Mouse (Mus musculus): Measurements from ENCODE around the gene Mettl9. TPM values are rescaled to one million over a fixed set of nuclear protein-coding genes. Genes with fewer than 3 reads are reported as not detected.

Mettl9 gene
- total RNA-seq, 2 experiments from 2014 or later, result 85.4 to 96.1 TPM

- intact Hi-C loops (cut with DNase I), result no loop called here
- no peak for DNase-seq (ENCODE audit: extremely low spot score in 1 of 2, low spot score in 2 of 2)
These were observed 7.7 kb downstream of the Mettl9 start for GRCm38 (mm10) chr7:121041989-121042388.

- intact Hi-C loops (cut with DNase I), result no loop called here
- DNase-seq (ENCODE audit: extremely low spot score in 1 of 2, low spot score in 2 of 2), result no peak
These were observed 8.8 kb downstream of the Mettl9 start for GRCm38 (mm10) chr7:121043004-121043403.

- no peak for DNase-seq (ENCODE audit: extremely low spot score in 1 of 2, low spot score in 2 of 2)
- intact Hi-C loops (cut with DNase I), result no loop called here
These were observed 9.3 kb downstream of the Mettl9 start for GRCm38 (mm10) chr7:121043510-121043909.

DNA sequence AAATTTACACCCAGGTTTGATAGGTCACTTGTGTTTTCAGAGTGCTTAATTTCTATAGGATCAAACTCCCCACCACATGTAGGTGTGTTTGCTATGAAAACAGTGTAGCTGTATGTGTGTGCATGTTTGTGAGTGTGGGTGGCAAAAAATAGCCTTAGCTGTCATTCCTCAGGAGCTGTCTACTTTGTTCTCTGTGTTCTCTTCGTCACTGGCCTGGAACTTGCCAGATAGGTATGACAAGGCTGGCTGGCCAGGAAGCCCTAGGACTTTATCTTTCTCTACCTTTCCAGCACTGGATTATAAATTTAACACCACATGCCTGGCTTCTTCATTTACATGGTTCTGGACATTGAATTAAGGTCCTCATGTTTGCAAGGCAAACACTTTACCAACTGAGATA lies 10.0 kb downstream of the Mettl9 start:
- DNase-seq (ENCODE audit: extremely low spot score in 1 of 2, low spot score in 2 of 2), result no peak
- intact Hi-C loops (cut with DNase I), result no loop called here

GRCm38 (mm10) chr7:121045671-121046453 lies 11.6 kb downstream of the Mettl9 start:
- no peak for DNase-seq (ENCODE audit: extremely low spot score in 1 of 2, low spot score in 2 of 2)
- intact Hi-C loops (cut with DNase I), result no loop called here

- DNase-seq (ENCODE audit: extremely low spot score in 1 of 2, low spot score in 2 of 2), result no peak
- intact Hi-C loops (cut with DNase I), result no loop called here
These were observed 13.4 kb downstream of the Mettl9 start for GRCm38 (mm10) chr7:121047624-121048023.

DNA sequence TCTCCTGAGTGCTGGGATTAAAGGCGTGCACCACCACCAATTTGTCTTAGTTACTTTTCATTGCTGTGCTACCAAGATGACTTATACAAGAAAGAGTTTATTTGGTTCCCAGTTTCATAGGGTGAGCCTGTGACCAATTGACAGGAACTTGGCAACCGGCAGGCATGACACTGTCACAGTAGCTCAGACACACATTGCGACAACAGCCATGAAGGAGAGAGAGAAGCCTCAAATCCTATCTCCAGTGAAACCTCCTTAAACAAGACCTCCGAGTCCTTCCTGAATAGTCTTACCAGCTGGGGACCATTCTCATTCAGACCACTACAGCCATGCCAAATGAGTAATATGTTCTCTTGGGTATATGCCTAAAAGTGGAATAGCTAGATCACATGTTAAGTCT lies 18.8 kb downstream of the Mettl9 start:
- no peak for DNase-seq (ENCODE audit: extremely low spot score in 1 of 2, low spot score in 2 of 2)
- intact Hi-C loops (cut with DNase I), result no loop called here

GRCm38 (mm10) chr7:121059477-121060218 lies 25.4 kb downstream of the Mettl9 start:
- no peak for DNase-seq (ENCODE audit: extremely low spot score in 1 of 2, low spot score in 2 of 2)
- intact Hi-C loops (cut with DNase I), result loop anchor here (5.0 kb wide), 1 partner anchor 127 kb away; no protein-coding TSS in a partner anchor

GRCm38 (mm10) chr7:121064309-121064708 lies 30.1 kb downstream of the Mettl9 start:
- peak in 1 of 2 experiments; percentile 20 for DNase-seq (ENCODE audit: extremely low spot score in 1 of 2, low spot score in 2 of 2)
- intact Hi-C loops (cut with DNase I), result loop anchor here (5.0 kb wide), 1 partner anchor 132 kb away; no protein-coding TSS in a partner anchor

GRCm38 (mm10) chr7:121071276-121071675 lies 37.0 kb downstream of the Mettl9 start:
- intact Hi-C loops (cut with DNase I), result loop anchor here (10.0 kb wide), 1 partner anchor 324 kb away; the partner anchor contains the start of gene Hs3st2
- DNase-seq (ENCODE audit: extremely low spot score in 1 of 2, low spot score in 2 of 2), result no peak

GRCm38 (mm10) chr7:121072506-121072905 lies 38.3 kb downstream of the Mettl9 start:
- no peak for DNase-seq (ENCODE audit: extremely low spot score in 1 of 2, low spot score in 2 of 2)
- intact Hi-C loops (cut with DNase I), result loop anchor here (10.0 kb wide), 1 partner anchor 322 kb away; the partner anchor contains the start of gene Hs3st2

DNA sequence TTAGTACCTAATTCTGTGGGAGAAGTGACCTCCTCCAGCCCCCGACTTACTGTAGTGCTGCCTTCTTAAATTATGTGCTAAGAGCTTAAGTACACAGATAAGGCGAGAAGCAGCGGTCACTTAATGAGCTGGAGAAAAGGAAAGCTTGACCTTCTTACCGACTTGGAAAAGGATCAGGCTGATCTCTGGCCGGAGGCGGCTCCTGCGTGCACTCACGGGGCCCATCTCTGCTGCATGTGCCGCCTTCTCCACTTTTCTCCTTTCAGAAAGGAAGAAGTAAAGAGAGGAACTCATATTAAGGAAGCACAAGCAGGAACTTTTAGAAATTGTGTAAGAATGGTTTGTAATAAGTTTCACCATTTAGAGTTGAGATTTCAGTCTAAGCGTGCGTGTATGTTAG lies 40.0 kb downstream of the Mettl9 start, which contains the start of gene Igsf6:
Gene Igsf6 (minus strand): TSS at position 292 of the 400 bp plus-strand sequence.
- DNase-seq (ENCODE audit: extremely low spot score in 1 of 2, low spot score in 2 of 2), result no peak
- intact Hi-C loops (cut with DNase I), result loop anchor here (10.0 kb wide), 1 partner anchor 321 kb away; the partner anchor contains the start of gene Hs3st2

- intact Hi-C loops (cut with DNase I), result loop anchor here (10.0 kb wide), 1 partner anchor 320 kb away; the partner anchor contains the start of gene Hs3st2
- DNase-seq (ENCODE audit: extremely low spot score in 1 of 2, low spot score in 2 of 2), result no peak
These were observed 40.7 kb downstream of the Mettl9 start for GRCm38 (mm10) chr7:121074801-121075400.

DNA sequence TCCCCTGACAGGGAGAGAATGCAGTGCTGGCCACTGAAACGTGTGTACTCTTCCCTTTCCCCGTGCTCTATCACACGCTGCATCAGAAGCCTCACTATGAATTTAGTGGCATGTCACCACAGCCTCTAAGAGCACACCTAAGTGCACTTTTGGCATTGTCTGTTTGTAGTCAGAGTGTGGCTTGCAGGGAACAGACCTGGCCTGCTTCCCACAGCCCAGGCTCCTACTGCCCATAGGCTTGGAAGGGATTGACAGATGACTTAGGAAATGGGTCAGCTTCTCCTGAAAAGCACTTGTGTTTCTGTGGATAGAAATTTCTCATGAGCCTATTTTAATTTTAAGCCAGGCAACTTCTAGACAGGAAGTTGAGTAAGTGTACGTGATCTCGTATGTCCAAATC lies 41.2 kb downstream of the Mettl9 start:
- DNase-seq (ENCODE audit: extremely low spot score in 1 of 2, low spot score in 2 of 2), result no peak
- intact Hi-C loops (cut with DNase I), result loop anchor here (10.0 kb wide), 1 partner anchor 319 kb away; the partner anchor contains the start of gene Hs3st2

- DNase-seq (ENCODE audit: extremely low spot score in 1 of 2, low spot score in 2 of 2), result no peak
- intact Hi-C loops (cut with DNase I), result loop anchor here (10.0 kb wide), 1 partner anchor 317 kb away; the partner anchor contains the start of gene Hs3st2
These were observed 43.1 kb downstream of the Mettl9 start for GRCm38 (mm10) chr7:121077311-121077710.

- DNase-seq (ENCODE audit: extremely low spot score in 1 of 2, low spot score in 2 of 2), result peak; percentile 57 to 69
- intact Hi-C loops (cut with DNase I), result loop anchor here (2.0 to 10.0 kb wide), 2 partner anchors 43 to 317 kb away; partner anchors contain the start of gene Hs3st2
These were observed 43.6 kb downstream of the Mettl9 start for GRCm38 (mm10) chr7:121077829-121078228.

- no peak for DNase-seq (ENCODE audit: extremely low spot score in 1 of 2, low spot score in 2 of 2)
- intact Hi-C loops (cut with DNase I), result no loop called here
These were observed 47.1 kb downstream of the Mettl9 start, which contains the start of gene Otoa for GRCm38 (mm10) chr7:121081350-121081749. TSS of gene Otoa (plus strand) at chr7:121081650.

DNA sequence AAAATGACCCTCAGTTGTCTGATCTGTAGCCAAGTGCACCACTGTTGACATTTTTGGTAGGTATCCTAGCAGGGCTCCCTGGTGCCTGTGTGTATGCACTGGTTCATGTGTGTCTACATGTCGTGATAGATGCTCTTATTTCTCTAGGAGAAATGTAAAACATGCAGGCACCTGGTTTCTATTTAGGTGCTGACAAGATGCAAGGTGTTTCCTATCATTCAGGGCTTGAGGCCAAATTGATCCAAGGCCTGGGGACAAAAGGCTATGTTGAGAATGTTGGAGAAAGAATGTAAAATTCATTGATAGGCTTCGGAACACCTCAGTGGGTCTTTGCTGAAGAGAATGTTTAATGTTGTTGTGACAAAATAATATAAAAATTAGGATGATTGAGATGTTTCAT lies 47.6 kb downstream of the Mettl9 start:
- DNase-seq (ENCODE audit: extremely low spot score in 1 of 2, low spot score in 2 of 2), result no peak
- intact Hi-C loops (cut with DNase I), result no loop called here

Measured in left cerebral cortex, postnatal 10 days (tissue).